Mouse (Mus musculus): ENCODE data around the gene Sirt4.

GRCm38 (mm10) chr5:115521553-115522461 lies 37.3 kb upstream of the Sirt4 start:
- TF ChIP-seq POLR2A (IDR thresholded peaks at IDR 0.05; ENCODE audit: extremely low read depth, insufficient read depth, low read length) (no peak), CTCF (IDR thresholded peaks at IDR 0.05; ENCODE audit: low read depth, low read length) (peak; percentile 38)
